Comparison of ENCODE assay signal across 27 mouse cellular contexts in the genomic region with DNA sequence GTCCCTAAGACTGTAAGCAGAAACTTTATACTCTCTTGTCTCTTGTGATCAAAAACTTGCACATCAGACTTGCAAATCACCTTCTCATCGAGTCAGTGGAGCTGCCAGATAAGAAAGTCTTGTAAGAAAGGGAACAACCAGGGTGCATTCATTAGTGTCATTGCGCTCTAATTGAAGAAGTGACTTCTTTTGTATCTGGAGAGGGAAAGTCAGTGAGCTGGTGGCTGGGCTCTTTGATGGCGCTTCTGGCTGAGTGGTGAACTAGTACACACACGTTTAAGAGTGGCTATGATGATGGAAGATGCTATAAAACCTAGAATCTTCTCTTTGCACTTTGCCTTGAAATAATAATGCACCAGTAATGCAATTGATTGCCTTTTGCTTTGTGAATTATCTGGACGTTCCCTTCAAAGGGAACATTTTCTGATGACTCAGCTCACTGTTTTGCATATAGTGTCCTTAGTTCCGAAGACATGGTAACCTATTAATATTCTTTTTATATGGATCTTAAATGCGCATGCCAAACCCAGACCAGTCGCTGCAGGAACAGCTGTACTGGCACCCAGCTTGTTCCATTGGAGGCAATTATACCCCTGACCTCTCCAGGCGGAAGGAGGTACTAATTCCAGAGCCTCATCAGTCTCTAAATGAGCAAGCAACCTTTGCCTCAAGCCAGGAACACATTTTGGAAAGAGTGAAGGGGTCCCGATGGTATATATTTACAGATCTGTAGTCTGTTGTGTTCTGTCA.
DNase-seq lines count a peak whose midpoint lies in the region; ATAC-seq lines count a peak whose summit lies in the region.
"Had no signal": no experiment of that assay in that cellular context is flagged by ENCODE, and none has a peak within 500 bp of the region (broad histone marks: within the 10 kb centered on the region; RNA-seq: fewer than 3 reads in every experiment).

No protein-coding gene starts in this region.

- no peak overlapping the region for H3K27ac ChIP-seq in hindbrain, embryonic 12.5 days
- no peak overlapping the region for H3K27ac ChIP-seq in hindbrain, embryonic 14.5 days
- no peak overlapping the region for H3K27ac ChIP-seq in midbrain, embryonic 13.5 days
- H3K27ac ChIP-seq: embryonic facial prominence, embryonic 13.5 days; heart, adult 2 months; heart, embryonic 13.5 days; layer of hippocampus, adult 2 months; limb, embryonic 12.5 days; liver, embryonic 12.5 days; stomach, postnatal 0 days had no signal

- no peaks in the 10 kb centered on the region for H3K27me3 ChIP-seq in hindbrain, embryonic 12.5 days
- H3K27me3 ChIP-seq in hindbrain, embryonic 14.5 days (ENCODE audit: control insufficient read depth, insufficient read depth, low read length), result no peaks in the 10 kb centered on the region
- H3K27me3 ChIP-seq in midbrain, embryonic 13.5 days, result no peaks in the 10 kb centered on the region
- H3K27me3 ChIP-seq: embryonic facial prominence, embryonic 13.5 days; heart, embryonic 13.5 days; limb, embryonic 12.5 days; liver, embryonic 12.5 days had no signal

- WGBS in hindbrain, embryonic 12.5 days, result 31% methylated on average over 10 of the region's 10 CpGs
- 14% methylated on average over 10 of the region's 10 CpGs for WGBS in hindbrain, embryonic 14.5 days
- WGBS in midbrain, embryonic 13.5 days, result 24% methylated on average over 10 of the region's 10 CpGs

- H3K9ac ChIP-seq in hindbrain, embryonic 12.5 days, result no peak overlapping the region
- no peak overlapping the region for H3K9ac ChIP-seq in hindbrain, embryonic 14.5 days
- H3K9ac ChIP-seq in midbrain, embryonic 13.5 days (replicated peaks), result no peak overlapping the region
- H3K9ac ChIP-seq: embryonic facial prominence, embryonic 13.5 days; heart, embryonic 13.5 days; limb, embryonic 12.5 days; liver, embryonic 12.5 days had no signal

- ATAC-seq in hindbrain, embryonic 12.5 days (ENCODE audit: low FRiP score), result peak; percentile 76
- no peak for ATAC-seq in hindbrain, embryonic 14.5 days (ENCODE audit: low FRiP score)
- ATAC-seq in midbrain, embryonic 13.5 days, result peak; percentile 60
- no peak for ATAC-seq in cerebellum, adult (ENCODE audit: insufficient number of reproducible peaks, low FRiP score, low TSS enrichment)
- no peak for ATAC-seq in megakaryocyte progenitor cell, adult 5-6 weeks (replicated peaks; ENCODE audit: poor library complexity)
- ATAC-seq: intestine, postnatal 0 days; liver, embryonic 12.5 days had no signal

- no peak overlapping the region for H3K4me3 ChIP-seq in hindbrain, embryonic 12.5 days
- no peak overlapping the region for H3K4me3 ChIP-seq in hindbrain, embryonic 14.5 days (replicated peaks; ENCODE audit: low read length)
- H3K4me3 ChIP-seq in midbrain, embryonic 13.5 days (replicated peaks), result no peak overlapping the region
- H3K4me3 ChIP-seq: embryonic facial prominence, embryonic 13.5 days; erythroblast, embryonic 14.5 days; heart, adult 2 months; heart, embryonic 13.5 days; layer of hippocampus, adult 2 months; limb, embryonic 12.5 days; liver, embryonic 12.5 days had no signal

- H3K9me3 ChIP-seq in hindbrain, embryonic 12.5 days (replicated peaks), result no peaks in the 10 kb centered on the region
- H3K9me3 ChIP-seq in hindbrain, embryonic 14.5 days (ENCODE audit: control insufficient read depth, low read length), result no peaks in the 10 kb centered on the region
- no peaks in the 10 kb centered on the region for H3K9me3 ChIP-seq in midbrain, embryonic 13.5 days
- H3K9me3 ChIP-seq: embryonic facial prominence, embryonic 13.5 days; heart, embryonic 13.5 days; limb, embryonic 12.5 days; liver, embryonic 12.5 days had no signal

- peak; percentile 41 for DNase-seq in embryo, embryonic 10 days (ENCODE audit: low spot score)
- no peak for DNase-seq in embryo, embryonic 9.5 days (ENCODE audit: extremely low spot score)
- no peak for DNase-seq in hindbrain, embryonic 14.5 days (ENCODE audit: low spot score)
- peak; percentile 41 for DNase-seq in embryo, embryonic 10.5 days (ENCODE audit: low spot score)
- DNase-seq: adrenal gland, postnatal 14 days; cerebellum, adult 9-11 months; gastrocnemius, postnatal 36 days; heart, adult 2 months; heart, postnatal 14 days; kidney, postnatal 25 days; lung, adult 18-20 months; lung, postnatal 10 days; right cerebral cortex, postnatal 14 days; thymus, adult 2 months; thymus, postnatal 4 days had no signal

- no peaks in the 10 kb centered on the region for H3K36me3 ChIP-seq in hindbrain, embryonic 12.5 days
- no peaks in the 10 kb centered on the region for H3K36me3 ChIP-seq in hindbrain, embryonic 14.5 days (replicated peaks; ENCODE audit: control insufficient read depth, insufficient read depth)
- no peaks in the 10 kb centered on the region for H3K36me3 ChIP-seq in midbrain, embryonic 13.5 days
- H3K36me3 ChIP-seq: embryonic facial prominence, embryonic 13.5 days; heart, embryonic 13.5 days; limb, embryonic 12.5 days; liver, embryonic 12.5 days had no signal

- peaks cover 7% of the 10 kb centered on the region for H3K4me1 ChIP-seq in hindbrain, embryonic 12.5 days
- peaks cover 9% of the 10 kb centered on the region for H3K4me1 ChIP-seq in hindbrain, embryonic 14.5 days (replicated peaks; ENCODE audit: control insufficient read depth, insufficient read depth, low read length)
- peaks cover 12% of the 10 kb centered on the region for H3K4me1 ChIP-seq in midbrain, embryonic 13.5 days (replicated peaks)
- H3K4me1 ChIP-seq: embryonic facial prominence, embryonic 13.5 days; heart, embryonic 13.5 days; limb, embryonic 12.5 days; liver, embryonic 12.5 days had no signal

- H3K4me2 ChIP-seq in hindbrain, embryonic 12.5 days (replicated peaks), result no peak overlapping the region; the same call in 1 of the 2 replicates
- no peak overlapping the region for H3K4me2 ChIP-seq in hindbrain, embryonic 14.5 days (replicated peaks)
- H3K4me2 ChIP-seq in midbrain, embryonic 13.5 days (replicated peaks), result no peak overlapping the region
- H3K4me2 ChIP-seq: embryonic facial prominence, embryonic 13.5 days; heart, embryonic 13.5 days; limb, embryonic 12.5 days; liver, embryonic 12.5 days had no signal

Comparison
In these comparisons a context has a peak if more than half of its experiments do, and no peak if none do; other contexts are left out.
1. DNase-seq: peak in embryo, embryonic 10 days (single experiment) and embryo, embryonic 10.5 days (single experiment); none in embryo, embryonic 9.5 days (single experiment) and hindbrain, embryonic 14.5 days (single experiment).
2. ATAC-seq: peak in hindbrain, embryonic 12.5 days (single experiment) and midbrain, embryonic 13.5 days (single experiment); none in hindbrain, embryonic 14.5 days (single experiment), cerebellum, adult (single experiment) and megakaryocyte progenitor cell, adult 5-6 weeks (single experiment).